Mouse (Mus musculus): ENCODE measurements around the gene Krtap5-3. TPM values are rescaled to one million over a fixed set of nuclear protein-coding genes. Genes with fewer than 3 reads are reported as not detected.
"Not testable (repeated sequence)": the region's sequence is repeated elsewhere in the genome, so short reads cannot be mapped to it uniquely, and the experiment has no call there.

Gene Krtap5-3
- polyA plus RNA-seq, 1 experiment from 2014 or later: not detected

GRCm38 (mm10) chr7:142229871-142230270 lies 28.7 kb downstream of the Krtap5-3 start, which contains the start of gene Krtap5-5:
TSS of gene Krtap5-5 (minus strand) at chr7:142229971.
- 58% methylated on average over 3 of the region's 3 CpGs for WGBS
- H3K27ac ChIP-seq (ENCODE audit: low read length); H3K4me2 ChIP-seq (replicated peaks; ENCODE audit: low read depth, low read length); H3K9me3 ChIP-seq (ENCODE audit: control insufficient read depth, low read depth, low read length); H3K4me3 ChIP-seq (ENCODE audit: low read depth, low read length); H3K4me1 ChIP-seq (ENCODE audit: control insufficient read depth, insufficient read depth, low read length); H3K27me3 ChIP-seq (ENCODE audit: control insufficient read depth, insufficient read depth, low read length); H3K9ac ChIP-seq (replicated peaks; ENCODE audit: low read depth, low read length); H3K36me3 ChIP-seq (ENCODE audit: control insufficient read depth, insufficient read depth, low read length); ATAC-seq (ENCODE audit: insufficient number of reproducible peaks, insufficient read depth, low FRiP score, low read depth): not testable (repeated sequence)

DNA sequence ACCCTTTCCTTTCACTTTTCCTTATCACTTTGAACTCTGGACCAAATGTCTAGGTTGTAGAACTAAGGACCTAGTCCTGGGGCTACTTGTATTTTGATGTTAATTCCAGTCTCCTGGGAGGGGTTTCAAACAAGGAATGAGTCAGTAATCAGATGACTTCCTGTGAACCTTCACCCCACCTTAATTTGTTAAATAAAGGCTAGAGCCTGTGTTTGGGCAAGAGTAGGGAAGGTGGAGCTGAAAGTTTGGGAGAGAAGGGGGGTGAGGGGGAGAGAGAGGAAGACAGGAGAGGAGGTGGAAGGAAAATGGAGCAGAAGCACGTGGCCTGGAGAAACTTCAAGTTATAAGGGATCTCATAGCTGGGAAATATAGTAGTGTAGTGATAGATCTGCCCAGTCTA lies 30.4 kb downstream of the Krtap5-3 start:
- H3K36me3 ChIP-seq (ENCODE audit: control insufficient read depth, insufficient read depth, low read length): no peaks in the 10 kb centered on the region
- H3K4me3 ChIP-seq (ENCODE audit: low read depth, low read length): no peak overlapping the region
- no peaks in the 10 kb centered on the region for H3K27me3 ChIP-seq (ENCODE audit: control insufficient read depth, insufficient read depth, low read length)
- H3K4me2 ChIP-seq (replicated peaks; ENCODE audit: low read depth, low read length): no peak overlapping the region
- H3K27ac ChIP-seq (ENCODE audit: low read length): no peak overlapping the region
- no peaks in the 10 kb centered on the region for H3K4me1 ChIP-seq (ENCODE audit: control insufficient read depth, insufficient read depth, low read length)
- H3K9ac ChIP-seq (replicated peaks; ENCODE audit: low read depth, low read length): no peak overlapping the region
- no peak for ATAC-seq (ENCODE audit: insufficient number of reproducible peaks, insufficient read depth, low FRiP score, low read depth)
- no peaks in the 10 kb centered on the region; the same call in 1 of the 2 replicates for H3K9me3 ChIP-seq (ENCODE audit: control insufficient read depth, low read depth, low read length)
- WGBS: 18% methylated on average over 1 of the region's 1 CpGs

GRCm38 (mm10) chr7:142240978-142241377 lies 39.8 kb downstream of the Krtap5-3 start, which contains the start of gene Gm40460:
TSS of gene Gm40460 (minus strand) at chr7:142241078.
- no peaks in the 10 kb centered on the region for H3K27me3 ChIP-seq (ENCODE audit: control insufficient read depth, insufficient read depth, low read length)
- no peak within 1 kb of the TSS for H3K4me3 ChIP-seq (ENCODE audit: low read depth, low read length)
- WGBS: 14% methylated on average over 2 of the region's 2 CpGs
- peaks cover 4% of the 10 kb centered on the region; the same call in 1 of the 2 replicates for H3K9me3 ChIP-seq (ENCODE audit: control insufficient read depth, low read depth, low read length)
- H3K4me1 ChIP-seq (ENCODE audit: control insufficient read depth, insufficient read depth, low read length): no peaks in the 10 kb centered on the region
- H3K36me3 ChIP-seq (ENCODE audit: control insufficient read depth, insufficient read depth, low read length): no peaks in the 10 kb centered on the region
- no peak within 1 kb of the TSS for H3K4me2 ChIP-seq (replicated peaks; ENCODE audit: low read depth, low read length)
- no peak within 1 kb of the TSS for H3K9ac ChIP-seq (replicated peaks; ENCODE audit: low read depth, low read length)
- H3K27ac ChIP-seq (ENCODE audit: low read length): no peak within 1 kb of the TSS
- no peak for ATAC-seq (ENCODE audit: insufficient number of reproducible peaks, insufficient read depth, low FRiP score, low read depth)

- Histone ChIP-seq H3K4me1 (ENCODE audit: control insufficient read depth, insufficient read depth, low read length) (no peaks in the 10 kb centered on the region), H3K27me3 (ENCODE audit: control insufficient read depth, insufficient read depth, low read length) (no peaks in the 10 kb centered on the region), H3K9me3 (ENCODE audit: control insufficient read depth, low read depth, low read length) (no peaks in the 10 kb centered on the region), H3K4me3 (ENCODE audit: low read depth, low read length) (no peak overlapping the region), H3K4me2 (replicated peaks; ENCODE audit: low read depth, low read length) (no peak overlapping the region), H3K9ac (replicated peaks; ENCODE audit: low read depth, low read length) (no peak overlapping the region), H3K36me3 (ENCODE audit: control insufficient read depth, insufficient read depth, low read length) (no peaks in the 10 kb centered on the region), H3K27ac (ENCODE audit: low read length) (no peak overlapping the region)
- no peak for ATAC-seq (ENCODE audit: insufficient number of reproducible peaks, insufficient read depth, low FRiP score, low read depth)
- 0% methylated on average over 1 of the region's 1 CpGs for WGBS
Measured at GRCm38 (mm10) chr7:142249824-142250223, 48.7 kb downstream of the Krtap5-3 start.

Other genes starting within 250 kb of the Krtap5-3 start
- 66.8 and 68.2 TPM in 2 replicates for gene Mob2, start 140.3 kb upstream of the Krtap5-3 start, polyA plus RNA-seq (2014; fragmentation: Nextera tagmentation; extraction: Ambion mirVana)
- 5.2 and 6.4 TPM in 2 replicates for gene Dusp8, start 105.5 kb upstream of the Krtap5-3 start, polyA plus RNA-seq (2014; fragmentation: Nextera tagmentation; extraction: Ambion mirVana)
- not detected in 2 replicates for gene Gm45618, start 80.6 kb upstream of the Krtap5-3 start, polyA plus RNA-seq (2014; fragmentation: Nextera tagmentation; extraction: Ambion mirVana)
- not detected in 2 replicates for gene Gm39115, start 65.3 kb upstream of the Krtap5-3 start, polyA plus RNA-seq (2014; fragmentation: Nextera tagmentation; extraction: Ambion mirVana)
- not detected in 2 replicates for gene Gm45337, start 56.8 kb upstream of the Krtap5-3 start, polyA plus RNA-seq (2014; fragmentation: Nextera tagmentation; extraction: Ambion mirVana)
- gene Gm29735, start 44.3 kb upstream of the Krtap5-3 start, polyA plus RNA-seq (2014; fragmentation: Nextera tagmentation; extraction: Ambion mirVana): not detected in 2 replicates
- not detected in 2 replicates for gene Gm4553, start 35.6 kb upstream of the Krtap5-3 start, polyA plus RNA-seq (2014; fragmentation: Nextera tagmentation; extraction: Ambion mirVana)
- not detected in 2 replicates for gene Krtap5-2, start 25.4 kb upstream of the Krtap5-3 start, polyA plus RNA-seq (2014; fragmentation: Nextera tagmentation; extraction: Ambion mirVana)
- not detected in 2 replicates for gene Gm10153, start 11.0 kb upstream of the Krtap5-3 start, polyA plus RNA-seq (2014; fragmentation: Nextera tagmentation; extraction: Ambion mirVana)
- gene Gm7579, start 10.5 kb downstream of the Krtap5-3 start, polyA plus RNA-seq (2014; fragmentation: Nextera tagmentation; extraction: Ambion mirVana): not detected in 2 replicates
- gene Krtap5-5, start 28.6 kb downstream of the Krtap5-3 start, polyA plus RNA-seq (2014; fragmentation: Nextera tagmentation; extraction: Ambion mirVana): not detected in 2 replicates
- gene Gm40460, start 39.7 kb downstream of the Krtap5-3 start, polyA plus RNA-seq (2014; fragmentation: Nextera tagmentation; extraction: Ambion mirVana): not detected in 2 replicates
- gene Gm2431, start 57.0 kb downstream of the Krtap5-3 start, polyA plus RNA-seq (2014; fragmentation: Nextera tagmentation; extraction: Ambion mirVana): not detected in 2 replicates
- gene Gm4559, start 73.0 kb downstream of the Krtap5-3 start, polyA plus RNA-seq (2014; fragmentation: Nextera tagmentation; extraction: Ambion mirVana): not detected in 2 replicates
- not detected in 2 replicates for gene Krtap5-1, start 95.8 kb downstream of the Krtap5-3 start, polyA plus RNA-seq (2014; fragmentation: Nextera tagmentation; extraction: Ambion mirVana)
- not detected in 2 replicates for gene Krtap5-4, start 102.2 kb downstream of the Krtap5-3 start, polyA plus RNA-seq (2014; fragmentation: Nextera tagmentation; extraction: Ambion mirVana)
- gene Ifitm10, start 172.4 kb downstream of the Krtap5-3 start, polyA plus RNA-seq (2014; fragmentation: Nextera tagmentation; extraction: Ambion mirVana): 1.2 and 2.5 TPM in 2 replicates
- not detected in 2 replicates for gene Gm49369, start 181.3 kb downstream of the Krtap5-3 start, polyA plus RNA-seq (2014; fragmentation: Nextera tagmentation; extraction: Ambion mirVana)
- gene Ctsd, start 186.7 kb downstream of the Krtap5-3 start, polyA plus RNA-seq (2014; fragmentation: Nextera tagmentation; extraction: Ambion mirVana): 267 and 273 TPM in 2 replicates
- gene Syt8, start 233.5 kb downstream of the Krtap5-3 start, polyA plus RNA-seq (2014; fragmentation: Nextera tagmentation; extraction: Ambion mirVana): 4.8 and 6.6 TPM in 2 replicates
- 4.6 and 5.8 TPM in 2 replicates for gene Tnni2, start 240.4 kb downstream of the Krtap5-3 start, polyA plus RNA-seq (2014; fragmentation: Nextera tagmentation; extraction: Ambion mirVana)

Data from stomach, embryonic 14.5 days (tissue).